Mouse (Mus musculus): ENCODE measurements around the gene Spns2.
"Not testable (repeated sequence)": the region's sequence is repeated elsewhere in the genome, so short reads cannot be mapped to it uniquely, and the experiment has no call there.

The Spns2 gene

GRCm38 (mm10) chr11:72474926-72475325 is 14.8 kb downstream of the Spns2 start:
- DNase-seq (ENCODE audit: extremely low read depth, low read depth): no peak

- DNase-seq (ENCODE audit: extremely low read depth, low read depth): no peak
Measured at GRCm38 (mm10) chr11:72473540-72473939, 16.2 kb downstream of the Spns2 start.

- no peak for DNase-seq (ENCODE audit: extremely low read depth, low read depth)
Measured at GRCm38 (mm10) chr11:72471381-72471780, 18.3 kb downstream of the Spns2 start.

GRCm38 (mm10) chr11:72470004-72470403 is 19.7 kb downstream of the Spns2 start:
- DNase-seq (ENCODE audit: extremely low read depth, low read depth): no peak

- no peak for DNase-seq (ENCODE audit: extremely low read depth, low read depth)
Measured at GRCm38 (mm10) chr11:72469217-72469616, 20.5 kb downstream of the Spns2 start.

GRCm38 (mm10) chr11:72468525-72468924 is 21.2 kb downstream of the Spns2 start:
- DNase-seq (ENCODE audit: extremely low read depth, low read depth): no peak

- DNase-seq (ENCODE audit: extremely low read depth, low read depth): peak; percentile 88
Measured at GRCm38 (mm10) chr11:72466694-72467507, 22.8 kb downstream of the Spns2 start.

- no peak for DNase-seq (ENCODE audit: extremely low read depth, low read depth)
Measured at GRCm38 (mm10) chr11:72465978-72466693, 23.6 kb downstream of the Spns2 start.

- DNase-seq (ENCODE audit: extremely low read depth, low read depth): no peak
Measured at GRCm38 (mm10) chr11:72464821-72465220, 24.9 kb downstream of the Spns2 start.

- DNase-seq (ENCODE audit: extremely low read depth, low read depth): no peak
Measured at GRCm38 (mm10) chr11:72461500-72461981, 28.2 kb downstream of the Spns2 start.

GRCm38 (mm10) chr11:72458502-72458901 is 31.2 kb downstream of the Spns2 start:
- DNase-seq (ENCODE audit: extremely low read depth, low read depth): no peak

- no peak for DNase-seq (ENCODE audit: extremely low read depth, low read depth)
Measured at GRCm38 (mm10) chr11:72457995-72458496, 31.7 kb downstream of the Spns2 start.

- DNase-seq (ENCODE audit: extremely low read depth, low read depth): no peak
Measured at GRCm38 (mm10) chr11:72455694-72456093, 34.0 kb downstream of the Spns2 start.

- DNase-seq (ENCODE audit: extremely low read depth, low read depth): no peak
Measured at GRCm38 (mm10) chr11:72453105-72453953, 36.4 kb downstream of the Spns2 start.

- DNase-seq (ENCODE audit: extremely low read depth, low read depth): no peak
Measured at GRCm38 (mm10) chr11:72452140-72452665, 37.5 kb downstream of the Spns2 start.

- no peak for DNase-seq (ENCODE audit: extremely low read depth, low read depth)
Measured at GRCm38 (mm10) chr11:72447475-72447874, 42.2 kb downstream of the Spns2 start.

- no peak for DNase-seq (ENCODE audit: extremely low read depth, low read depth)
Measured at GRCm38 (mm10) chr11:72446311-72447105, 43.2 kb downstream of the Spns2 start.

- peak; percentile 86 for DNase-seq (ENCODE audit: extremely low read depth, low read depth)
Measured at GRCm38 (mm10) chr11:72440965-72441664, 48.6 kb downstream of the Spns2 start, which contains the start of gene Mybbp1a. Gene Mybbp1a (plus strand): TSS chr11:72441355.

- DNase-seq (ENCODE audit: extremely low read depth, low read depth): not testable (repeated sequence)
Measured at GRCm38 (mm10) chr11:72440597-72440964, 49.1 kb downstream of the Spns2 start.

GRCm38 (mm10) chr11:72438411-72438810 is 51.3 kb downstream of the Spns2 start:
- no peak for DNase-seq (ENCODE audit: extremely low read depth, low read depth)
